Mouse (Mus musculus): Measurements from ENCODE around the gene Antxr2. TPM values are rescaled to one million over a fixed set of nuclear protein-coding genes. Genes with fewer than 3 reads are reported as not detected.

Gene Antxr2
- polyA plus RNA-seq, 1 experiment = 19.6 TPM

- 67% methylated on average over 5 of the region's 5 CpGs for WGBS
- Histone ChIP-seq H3K4me1 (ENCODE audit: control insufficient read depth, insufficient read depth, low read length) (no peaks in the 10 kb centered on the region), H3K4me3 (replicated peaks; ENCODE audit: extremely low read depth, low read depth, low read length) (no peak overlapping the region)
- no peak for DNase-seq
- TF ChIP-seq POLR2A (IDR thresholded peaks at IDR 0.05; ENCODE audit: borderline replicate concordance, extremely low read depth, low read depth, low read length) (no peak), CTCF (IDR thresholded peaks at IDR 0.05; ENCODE audit: insufficient read depth, low read length) (no peak)
Measured at GRCm38 (mm10) chr5:97967044-97967443, 63.8 kb downstream of the Antxr2 start.

- no peak for TF ChIP-seq POLR2A (IDR thresholded peaks at IDR 0.05; ENCODE audit: borderline replicate concordance, extremely low read depth, low read depth, low read length)
- no peak for TF ChIP-seq CTCF (IDR thresholded peaks at IDR 0.05; ENCODE audit: insufficient read depth, low read length)
- no peak for DNase-seq
- no peaks in the 10 kb centered on the region; the same call in 1 of the 2 replicates for H3K4me1 ChIP-seq (ENCODE audit: control insufficient read depth, insufficient read depth, low read length)
- no peak overlapping the region for H3K4me3 ChIP-seq (replicated peaks; ENCODE audit: extremely low read depth, low read depth, low read length)
Measured at GRCm38 (mm10) chr5:97966101-97966500, 64.7 kb downstream of the Antxr2 start.

GRCm38 (mm10) chr5:97964444-97964843 lies 66.4 kb downstream of the Antxr2 start:
- no peak for TF ChIP-seq CTCF (IDR thresholded peaks at IDR 0.05; ENCODE audit: insufficient read depth, low read length)
- TF ChIP-seq POLR2A (IDR thresholded peaks at IDR 0.05; ENCODE audit: borderline replicate concordance, extremely low read depth, low read depth, low read length) = no peak

GRCm38 (mm10) chr5:97962512-97962911 lies 68.3 kb downstream of the Antxr2 start:
- H3K4me3 ChIP-seq (replicated peaks; ENCODE audit: extremely low read depth, low read depth, low read length) = no peak overlapping the region
- WGBS = 59% methylated on average over 3 of the region's 3 CpGs
- TF ChIP-seq CTCF (IDR thresholded peaks at IDR 0.05; ENCODE audit: insufficient read depth, low read length) (no peak), POLR2A (IDR thresholded peaks at IDR 0.05; ENCODE audit: borderline replicate concordance, extremely low read depth, low read depth, low read length) (no peak)
- DNase-seq = no peak
- H3K4me1 ChIP-seq (ENCODE audit: control insufficient read depth, insufficient read depth, low read length) = no peaks in the 10 kb centered on the region; the same call in 1 of the 2 replicates

More at GRCm38 (mm10) chr5:97964444-97964843, 66.4 kb downstream of the Antxr2 start:
- Histone ChIP-seq H3K4me1 (ENCODE audit: control insufficient read depth, insufficient read depth, low read length) (no peaks in the 10 kb centered on the region; the same call in 1 of the 2 replicates), H3K4me3 (replicated peaks; ENCODE audit: extremely low read depth, low read depth, low read length) (no peak overlapping the region)
- WGBS = 45% methylated on average over 2 of the region's 2 CpGs
- DNase-seq = no peak

GRCm38 (mm10) chr5:97961786-97962185 lies 69.1 kb downstream of the Antxr2 start:
- H3K4me1 ChIP-seq (ENCODE audit: control insufficient read depth, insufficient read depth, low read length) = no peaks in the 10 kb centered on the region; the same call in 1 of the 2 replicates
- no peak overlapping the region for H3K4me3 ChIP-seq (replicated peaks; ENCODE audit: extremely low read depth, low read depth, low read length)
- 59% methylated on average over 7 of the region's 7 CpGs for WGBS
- DNase-seq = no peak
- no peak for TF ChIP-seq POLR2A (IDR thresholded peaks at IDR 0.05; ENCODE audit: borderline replicate concordance, extremely low read depth, low read depth, low read length)
- no peak for TF ChIP-seq CTCF (IDR thresholded peaks at IDR 0.05; ENCODE audit: insufficient read depth, low read length)

- no peak overlapping the region for H3K4me3 ChIP-seq (replicated peaks; ENCODE audit: extremely low read depth, low read depth, low read length)
- TF ChIP-seq CTCF (IDR thresholded peaks at IDR 0.05; ENCODE audit: insufficient read depth, low read length) (no peak), POLR2A (IDR thresholded peaks at IDR 0.05; ENCODE audit: borderline replicate concordance, extremely low read depth, low read depth, low read length) (no peak)
- H3K4me1 ChIP-seq (ENCODE audit: control insufficient read depth, insufficient read depth, low read length) = no peaks in the 10 kb centered on the region; the same call in 1 of the 2 replicates
- WGBS = 44% methylated on average over 2 of the region's 2 CpGs
- no peak for DNase-seq
Measured at GRCm38 (mm10) chr5:97959651-97960050, 71.2 kb downstream of the Antxr2 start.

- Histone ChIP-seq H3K4me1 (ENCODE audit: control insufficient read depth, insufficient read depth, low read length) (no peaks in the 10 kb centered on the region; the same call in 1 of the 2 replicates), H3K4me3 (replicated peaks; ENCODE audit: extremely low read depth, low read depth, low read length) (no peak overlapping the region)
- no peak for DNase-seq
- 80% methylated on average over 3 of the region's 3 CpGs for WGBS
- TF ChIP-seq POLR2A (IDR thresholded peaks at IDR 0.05; ENCODE audit: borderline replicate concordance, extremely low read depth, low read depth, low read length) (no peak), CTCF (IDR thresholded peaks at IDR 0.05; ENCODE audit: insufficient read depth, low read length) (no peak)
Measured at GRCm38 (mm10) chr5:97959010-97959409, 71.8 kb downstream of the Antxr2 start.

GRCm38 (mm10) chr5:97957501-97957900 lies 73.3 kb downstream of the Antxr2 start:
- TF ChIP-seq POLR2A (IDR thresholded peaks at IDR 0.05; ENCODE audit: borderline replicate concordance, extremely low read depth, low read depth, low read length) (no peak), CTCF (IDR thresholded peaks at IDR 0.05; ENCODE audit: insufficient read depth, low read length) (no peak)
- DNase-seq = no peak
- no peaks in the 10 kb centered on the region; the same call in 1 of the 2 replicates for H3K4me1 ChIP-seq (ENCODE audit: control insufficient read depth, insufficient read depth, low read length)
- 82% methylated on average over 5 of the region's 5 CpGs for WGBS
- H3K4me3 ChIP-seq (replicated peaks; ENCODE audit: extremely low read depth, low read depth, low read length) = no peak overlapping the region

GRCm38 (mm10) chr5:97954193-97954772 lies 76.6 kb downstream of the Antxr2 start:
- no peak for DNase-seq
- TF ChIP-seq CTCF (IDR thresholded peaks at IDR 0.05; ENCODE audit: insufficient read depth, low read length) (no peak), POLR2A (IDR thresholded peaks at IDR 0.05; ENCODE audit: borderline replicate concordance, extremely low read depth, low read depth, low read length) (no peak)
- 89% methylated on average over 5 of the region's 5 CpGs for WGBS
- H3K4me1 ChIP-seq (ENCODE audit: control insufficient read depth, insufficient read depth, low read length) = no peaks in the 10 kb centered on the region
- no peak overlapping the region for H3K4me3 ChIP-seq (replicated peaks; ENCODE audit: extremely low read depth, low read depth, low read length)

- WGBS = 74% methylated on average over 11 of the region's 11 CpGs
- TF ChIP-seq CTCF (IDR thresholded peaks at IDR 0.05; ENCODE audit: insufficient read depth, low read length) = no peak
- TF ChIP-seq POLR2A (IDR thresholded peaks at IDR 0.05; ENCODE audit: borderline replicate concordance, extremely low read depth, low read depth, low read length) = no peak
- DNase-seq = no peak
- Histone ChIP-seq H3K4me1 (ENCODE audit: control insufficient read depth, insufficient read depth, low read length) (no peaks in the 10 kb centered on the region), H3K4me3 (replicated peaks; ENCODE audit: extremely low read depth, low read depth, low read length) (no peak overlapping the region)
Measured at GRCm38 (mm10) chr5:97953241-97953920, 77.5 kb downstream of the Antxr2 start.

All from lung, adult 2 months (tissue).